Mouse (Mus musculus) G1E-ER4 (cell line): ENCODE results near the gene Tmprss3. TPM values are rescaled to one million over a fixed set of nuclear protein-coding genes. Genes with fewer than 3 reads are reported as not detected.

Experiments used
- GATA1 ChIP-seq: IDR thresholded peaks from one replicate; pipeline ENCODE4 v1.8.0; 2012; ENCODE audit warnings: low read length, inconsistent platforms
- polyA plus RNA-seq: library from polyadenylated mRNA; stranded (reverse); fragments of >175 nt; gene quantifications from 2 replicates; pipeline ENCODE4 v1.2.3, GENCODE M21; 2012

Tmprss3 gene
- polyA plus RNA-seq, 1 experiment: not detected

DNA sequence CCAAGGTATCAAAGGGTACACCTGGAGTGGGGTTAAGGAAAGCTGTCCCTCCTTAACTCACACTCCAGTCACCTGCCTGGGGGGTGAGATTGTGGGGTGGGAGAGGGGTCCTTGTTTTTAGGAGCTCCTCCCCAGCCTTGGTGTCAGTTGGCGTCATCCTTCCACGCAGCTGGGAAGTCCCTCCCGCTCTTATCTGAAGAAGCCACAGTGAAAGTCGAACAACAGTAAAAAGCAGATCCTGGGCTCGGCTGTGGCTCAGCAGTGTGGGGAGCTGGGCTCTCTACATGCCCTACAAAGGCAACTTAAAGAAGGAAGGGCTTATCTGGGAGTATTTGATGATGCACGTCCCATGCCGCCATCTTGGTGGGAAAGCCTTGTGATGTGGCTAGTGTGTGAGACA is 11.5 kb upstream of the Tmprss3 start:
- TF ChIP-seq GATA1: no peak

DNA sequence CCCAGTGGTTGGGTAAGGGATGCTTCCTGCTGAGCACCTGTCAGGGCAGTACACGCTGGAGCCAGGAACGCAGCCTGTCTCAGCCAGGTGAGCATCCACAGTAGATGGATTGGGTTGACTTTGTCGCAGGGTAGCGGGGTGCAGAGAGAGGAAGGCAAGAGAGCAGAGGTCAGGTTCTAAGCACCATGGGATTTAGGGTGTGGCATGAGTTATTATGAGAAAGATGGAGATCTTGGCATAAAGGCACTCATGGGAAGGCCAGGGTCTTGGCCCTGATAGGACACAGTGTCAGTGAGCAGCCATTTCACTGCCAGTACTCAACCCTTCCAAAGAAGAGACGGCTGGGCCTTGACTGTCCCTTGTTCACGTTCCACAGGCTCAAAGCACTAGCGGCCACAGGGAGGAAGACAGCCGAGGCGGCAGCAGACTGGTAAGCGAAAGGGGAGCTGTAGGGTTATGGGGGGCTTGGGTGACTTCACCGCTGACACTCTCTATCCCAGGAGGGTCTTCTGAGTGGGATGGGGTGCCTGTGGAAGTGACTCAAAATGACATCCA is 10.7 kb upstream of the Tmprss3 start:
- TF ChIP-seq GATA1: no peak

DNA sequence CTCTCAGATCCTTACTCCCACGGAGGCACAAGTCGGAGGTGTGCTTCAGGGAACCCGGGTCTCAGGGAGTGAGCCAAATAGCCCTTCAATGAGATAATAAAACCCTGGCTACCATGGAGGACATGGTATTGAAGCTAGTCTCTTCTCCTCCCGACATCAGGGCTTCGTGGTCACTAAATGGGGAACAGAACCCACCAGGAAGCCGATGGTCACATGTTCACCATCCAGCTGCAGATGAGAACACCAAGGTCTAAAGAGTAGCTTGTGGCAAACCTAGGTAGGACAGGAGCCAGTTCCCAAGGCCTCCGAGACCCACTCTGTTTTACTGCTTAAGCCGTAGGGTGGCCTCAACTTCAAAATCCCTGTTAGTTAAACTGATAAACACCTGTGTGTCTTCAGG is 9.9 kb upstream of the Tmprss3 start:
- no peak for TF ChIP-seq GATA1

DNA sequence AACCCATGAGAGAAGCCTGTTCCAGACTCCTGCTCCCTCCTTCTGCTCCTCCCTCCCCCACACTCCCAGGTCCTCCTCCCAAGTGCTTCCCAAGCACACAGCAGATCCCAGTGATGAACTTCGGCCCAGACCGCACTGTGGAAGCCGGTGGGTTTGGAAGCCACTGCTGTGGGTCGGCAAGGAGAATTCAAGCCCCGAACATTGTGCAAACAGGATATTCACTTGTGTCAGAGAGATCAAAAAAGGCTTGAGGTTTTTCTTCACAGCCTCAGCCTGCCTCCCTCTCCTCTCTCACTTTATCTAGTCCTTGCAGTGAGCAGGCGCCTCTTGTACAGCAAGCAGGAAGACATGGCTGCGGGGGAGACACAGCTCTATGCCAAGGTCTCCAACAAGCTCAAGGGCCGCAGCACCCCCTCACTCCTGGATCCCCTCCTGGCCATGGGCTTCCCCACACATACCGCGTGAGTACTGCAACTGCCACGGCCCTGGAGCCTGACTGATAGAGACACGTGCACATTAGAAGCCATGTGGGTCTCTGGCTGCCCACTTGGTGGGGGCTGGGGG is 9.1 kb upstream of the Tmprss3 start, which contains the start of gene Ubash3a:
Gene Ubash3a, plus strand, starts transcription at position 103 of the 564 bp plus-strand sequence.
- TF ChIP-seq GATA1: no peak

DNA sequence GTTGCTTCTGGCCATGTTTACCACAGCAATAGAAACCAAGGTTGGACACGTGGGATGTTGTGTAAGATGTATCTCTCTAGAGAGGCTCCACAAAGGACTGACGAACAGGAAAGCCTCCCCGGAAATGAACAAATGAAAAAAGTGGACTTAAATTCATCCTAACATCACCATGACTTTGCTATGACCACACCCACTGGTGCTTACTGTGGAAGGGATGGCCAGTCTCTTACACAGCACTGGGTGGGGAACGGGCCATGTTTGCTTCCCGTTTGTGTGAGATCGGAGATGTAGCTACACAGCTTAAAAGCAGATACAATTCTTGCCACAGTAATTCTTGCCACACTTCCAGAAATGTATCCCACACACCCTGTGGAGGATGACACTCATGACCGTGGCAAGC is 2.5 kb downstream of the Tmprss3 start:
- TF ChIP-seq GATA1: no peak

DNA sequence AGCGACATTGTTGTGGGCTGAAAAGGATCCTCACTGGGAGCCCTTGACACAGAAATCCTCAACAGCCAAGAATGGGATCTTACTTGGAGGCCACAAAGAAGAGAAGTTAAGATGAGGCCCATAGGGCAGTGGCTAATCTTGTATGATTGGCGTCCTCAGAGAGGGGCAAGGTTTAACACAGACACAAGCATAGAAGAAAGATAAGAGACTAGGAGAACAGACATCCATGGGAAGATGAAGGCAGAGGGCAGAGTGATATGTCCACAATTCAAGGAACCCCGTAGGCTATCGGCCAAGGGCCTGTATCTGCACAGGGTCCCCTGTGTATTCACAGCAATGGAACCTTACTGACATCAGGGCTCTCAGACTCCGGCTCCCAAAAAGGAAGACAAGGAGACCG is 3.6 kb downstream of the Tmprss3 start:
- no peak for TF ChIP-seq GATA1

DNA sequence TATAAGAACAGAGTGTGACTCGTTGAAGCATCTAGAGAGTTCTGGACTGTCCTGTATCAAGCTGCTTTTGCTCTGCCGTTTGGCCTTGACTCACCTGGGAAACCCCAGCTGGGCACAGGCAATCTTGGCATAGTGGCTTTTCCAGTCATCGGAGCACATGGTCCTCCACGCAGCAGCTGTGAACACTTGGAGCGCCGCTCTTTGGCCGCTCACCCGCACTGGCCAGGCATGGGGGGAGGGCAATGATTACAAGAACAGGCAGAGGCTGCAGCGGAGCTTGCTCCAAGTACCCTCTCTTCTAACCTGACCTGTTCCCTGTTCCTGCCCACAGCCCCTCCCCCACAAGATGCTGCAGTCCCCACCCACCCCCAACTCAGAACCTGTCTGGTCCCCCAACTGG is 5.4 kb downstream of the Tmprss3 start:
- TF ChIP-seq GATA1: no peak

DNA sequence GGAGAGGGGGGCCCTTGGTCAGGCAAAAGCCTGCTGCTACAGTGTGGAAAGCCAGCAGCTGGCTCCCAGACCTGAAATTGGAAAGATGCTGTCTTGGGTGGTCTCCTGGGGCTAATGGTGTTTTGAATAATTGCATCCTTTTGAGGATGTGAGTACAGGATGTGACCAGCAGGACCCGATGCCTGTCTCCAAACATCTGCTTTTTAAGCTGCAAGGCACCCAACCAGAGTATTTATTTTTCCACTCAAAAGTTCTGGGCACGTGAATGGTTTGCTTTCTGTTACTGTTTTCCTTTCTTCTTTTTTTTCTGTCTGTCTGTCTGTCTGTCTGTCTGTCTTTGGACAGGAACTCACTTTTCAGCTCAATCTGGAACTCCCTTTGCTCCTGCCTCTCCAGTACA is 6.1 kb downstream of the Tmprss3 start:
- no peak for TF ChIP-seq GATA1

DNA sequence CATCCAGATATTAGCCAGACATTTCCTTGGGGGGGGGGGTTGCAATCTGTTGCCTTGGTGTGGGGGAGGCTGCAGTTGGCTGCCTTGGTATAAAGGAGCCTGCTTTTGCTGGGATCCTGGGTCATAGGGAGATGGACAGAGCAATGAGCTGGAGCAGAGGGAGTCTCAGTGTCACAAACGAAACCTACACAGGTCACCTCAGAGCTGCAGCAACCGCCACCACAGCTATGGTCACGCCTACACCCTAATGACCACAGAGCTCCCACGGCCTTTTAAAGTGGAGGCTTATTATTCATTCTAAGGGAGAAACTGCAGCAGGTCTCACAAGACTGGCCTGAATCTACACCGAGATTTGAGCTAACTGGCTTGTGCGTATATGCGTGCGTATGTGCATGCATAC is 7.0 kb downstream of the Tmprss3 start:
- no peak for TF ChIP-seq GATA1

DNA sequence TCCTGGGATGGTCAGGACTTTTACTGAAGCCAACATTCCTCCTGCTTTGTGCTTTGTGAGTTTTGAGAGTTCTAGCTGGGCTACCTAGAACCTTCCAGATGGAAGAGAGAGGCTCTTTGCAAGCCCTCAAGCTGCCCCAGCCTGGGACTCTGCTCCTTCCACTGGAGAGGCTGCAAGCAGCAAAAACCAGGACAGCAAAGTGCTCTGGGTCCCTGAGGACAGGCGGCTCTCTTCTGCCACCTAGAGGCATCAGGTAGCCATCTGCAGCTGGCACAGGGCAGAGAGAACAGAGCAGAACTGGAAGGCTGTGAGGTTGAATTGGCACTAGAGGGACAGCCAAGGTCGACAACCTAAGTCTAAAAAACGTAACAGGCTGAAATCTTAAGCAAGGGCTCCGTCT is 11.4 kb downstream of the Tmprss3 start:
- TF ChIP-seq GATA1: no peak

DNA sequence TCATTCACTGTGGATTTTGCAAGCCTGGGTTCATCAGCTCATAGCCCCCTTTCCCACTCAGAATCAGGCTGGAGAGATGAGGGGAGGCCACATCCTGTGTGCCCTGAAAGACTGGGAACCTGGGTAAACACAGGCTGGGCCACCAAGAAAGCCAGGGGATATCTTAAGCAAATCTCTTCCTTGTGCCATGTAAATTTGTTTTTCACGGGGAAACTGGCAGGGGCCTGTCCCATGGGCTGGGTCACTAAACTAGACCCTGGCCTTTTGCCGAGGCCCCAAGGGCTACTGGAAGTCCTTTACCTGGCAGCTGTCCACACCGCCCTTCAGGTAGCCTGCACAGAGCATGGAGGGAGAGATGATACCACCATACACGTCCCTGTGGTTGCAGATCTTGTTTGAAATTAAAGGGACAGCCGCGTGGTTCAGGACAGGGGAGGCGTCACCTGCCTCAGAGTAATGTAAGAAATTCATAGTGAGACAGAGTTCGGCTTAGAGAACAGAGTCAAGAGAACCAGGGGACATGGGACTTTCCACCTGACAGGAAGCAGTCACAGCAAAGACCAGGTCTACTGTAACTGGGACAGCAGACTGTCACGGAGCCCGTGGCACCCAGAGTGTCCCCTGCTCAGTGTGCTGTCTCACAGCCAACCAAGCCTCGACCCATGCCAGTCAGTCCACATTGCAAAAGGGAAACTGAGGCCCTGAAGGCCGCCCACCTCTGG is 14.3 kb downstream of the Tmprss3 start:
- no peak for TF ChIP-seq GATA1

DNA sequence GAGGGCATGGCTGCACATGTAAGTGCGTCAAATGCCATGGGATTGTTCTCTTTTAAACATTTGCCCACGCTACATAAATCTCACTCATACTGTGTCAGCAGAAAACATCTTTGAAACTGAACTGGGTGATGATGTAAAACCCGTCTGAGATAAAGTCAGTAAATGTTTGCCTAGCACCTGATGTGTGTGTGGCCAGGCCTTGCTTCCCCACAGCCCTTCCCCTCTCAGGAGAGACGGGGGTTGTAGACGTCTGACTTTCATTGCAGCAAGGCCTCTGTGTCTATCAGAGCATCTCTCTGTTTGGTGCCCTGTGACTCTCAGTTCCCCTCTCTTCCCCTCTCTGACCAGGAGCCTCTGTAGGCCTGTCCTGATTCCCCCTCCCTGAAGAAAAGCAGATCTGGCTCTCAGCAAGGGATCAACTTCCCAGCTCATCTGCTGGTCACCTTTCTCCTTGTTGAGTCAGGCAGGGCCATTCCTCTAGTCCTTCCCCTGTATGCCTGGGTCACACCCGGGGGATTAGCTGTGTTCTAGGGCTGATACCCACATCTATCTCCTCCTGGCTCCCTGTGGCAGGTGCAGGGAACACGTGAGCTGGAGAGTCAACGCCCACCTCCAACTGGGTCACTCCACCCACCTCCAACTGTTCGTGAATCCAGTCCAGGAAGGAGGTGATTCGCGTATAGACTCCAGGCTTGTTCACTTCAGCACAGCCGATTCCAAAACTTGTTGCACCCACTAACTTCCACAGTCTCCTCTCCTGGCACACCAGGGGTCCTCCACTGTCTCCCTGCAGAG is 15.4 kb downstream of the Tmprss3 start:
- TF ChIP-seq GATA1: no peak

DNA sequence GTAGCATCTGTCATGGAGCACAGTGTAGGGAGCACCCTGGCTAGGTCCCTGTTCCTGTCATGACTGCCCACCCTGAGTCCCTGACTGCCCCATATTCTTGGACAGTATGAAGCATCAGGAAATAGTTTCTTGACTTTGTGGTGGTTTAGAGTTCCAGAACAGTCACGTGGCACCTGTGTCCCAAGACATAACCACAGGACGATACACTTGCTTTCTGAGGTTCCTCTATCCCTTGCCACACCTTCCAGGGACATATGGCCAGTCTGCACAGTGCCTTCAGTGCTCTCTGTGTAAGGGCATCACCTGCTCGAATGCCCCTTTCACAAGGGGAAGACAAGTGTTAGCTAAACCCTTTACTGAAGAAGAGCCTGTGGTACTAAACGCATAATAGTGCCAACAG is 17.3 kb downstream of the Tmprss3 start:
- TF ChIP-seq GATA1: no peak

DNA sequence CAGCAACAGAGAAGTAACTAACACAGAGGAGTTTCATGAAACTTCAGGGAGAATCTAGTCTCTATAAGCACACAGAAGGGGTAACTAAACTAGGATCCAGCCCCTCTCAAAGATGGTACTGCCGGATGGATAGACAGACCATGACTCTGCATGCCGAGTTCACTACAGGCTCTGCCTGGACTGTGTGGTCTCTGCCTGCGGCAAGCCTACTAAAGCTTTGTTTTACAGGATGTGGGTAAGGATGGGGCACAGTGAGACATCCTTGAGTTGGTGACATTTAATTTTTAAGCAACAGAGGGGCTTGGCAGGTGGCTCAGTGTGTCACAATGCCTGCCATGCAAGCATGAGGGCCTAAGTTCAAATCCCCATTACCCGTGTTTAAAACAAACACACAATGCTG is 22.5 kb downstream of the Tmprss3 start:
- TF ChIP-seq GATA1: no peak

DNA sequence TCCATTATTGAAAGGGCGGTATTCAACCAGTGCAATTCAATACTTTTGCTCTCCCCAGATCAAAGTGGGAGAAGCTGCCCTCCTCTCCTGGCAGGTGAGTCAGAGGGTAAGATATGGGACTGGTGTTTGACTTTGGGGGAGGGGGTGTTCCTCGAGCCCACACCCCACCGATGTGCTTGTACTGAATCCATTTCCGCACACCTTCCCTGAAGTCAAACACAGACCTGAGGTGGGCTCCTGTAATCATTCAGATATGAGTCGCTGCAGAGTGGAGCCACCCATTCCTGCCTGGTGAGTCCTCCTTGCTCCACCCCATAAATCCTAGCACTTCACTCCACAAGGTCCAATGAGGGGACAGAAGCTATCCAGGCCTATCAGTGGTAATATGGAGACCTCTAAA is 29.0 kb downstream of the Tmprss3 start:
- no peak for TF ChIP-seq GATA1

DNA sequence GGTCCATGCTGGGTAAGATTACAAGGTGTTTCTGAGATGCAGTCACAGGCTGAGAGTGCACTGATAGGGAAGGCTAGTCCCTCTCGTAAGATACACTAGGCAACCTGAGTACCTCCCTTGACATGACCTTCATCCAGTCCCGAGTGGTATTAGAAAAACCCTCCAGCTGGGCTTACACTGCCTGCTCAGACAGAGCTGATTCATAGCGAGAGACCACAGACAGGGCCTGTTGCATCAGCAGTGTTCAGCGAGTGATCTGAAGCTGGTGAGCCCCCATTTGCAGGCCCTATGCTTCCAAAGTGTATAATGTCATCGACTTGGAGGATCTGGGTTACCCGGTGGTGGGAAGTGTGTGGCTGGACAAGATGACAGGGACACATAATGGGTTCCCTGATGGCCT is 33.6 kb downstream of the Tmprss3 start, which contains the start of gene Tff1:
Gene Tff1, minus strand, starts transcription at position 151 of the 400 bp plus-strand sequence.
- TF ChIP-seq GATA1: no peak

DNA sequence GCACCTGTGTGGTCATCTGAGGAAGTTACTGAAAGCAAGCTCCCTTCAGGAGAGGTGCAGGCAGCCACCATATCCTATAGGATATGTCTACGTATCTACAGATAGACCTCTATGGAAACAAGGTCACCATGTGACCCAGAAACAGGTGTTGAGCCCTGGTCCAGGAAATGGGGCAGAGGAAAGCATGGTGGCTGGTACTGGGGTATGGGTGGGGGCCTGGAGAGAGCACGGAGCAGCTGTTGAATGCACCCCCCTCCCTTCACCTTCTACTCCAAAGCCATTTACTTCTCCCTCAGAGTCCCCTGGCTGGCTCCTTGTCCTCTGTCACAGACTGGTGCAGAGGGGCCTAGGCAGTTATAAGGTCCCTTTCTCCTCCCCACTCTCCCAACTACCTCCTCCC is 35.0 kb downstream of the Tmprss3 start:
- TF ChIP-seq GATA1: no peak
